Mouse (Mus musculus) T-helper 2 cell (primary cell): ENCODE measurements around the gene Gse1.

ENCODE experiments used
- in situ Hi-C: fragments of 300-600 bp; cut with MboI, MseI; formaldehyde crosslinking; loops from one replicate; pipeline ENCODE4 v1.15.1; 2025; ENCODE audit warnings: high pct_unique_total_duplicates

The Gse1 gene

GRCm38 (mm10) chr8:120510035-120510416, 281.8 kb downstream of the Gse1 start:
- in situ Hi-C loops = no loop called here

GRCm38 (mm10) chr8:120510863-120511457, 282.7 kb downstream of the Gse1 start:
- in situ Hi-C loops = no loop called here

DNA sequence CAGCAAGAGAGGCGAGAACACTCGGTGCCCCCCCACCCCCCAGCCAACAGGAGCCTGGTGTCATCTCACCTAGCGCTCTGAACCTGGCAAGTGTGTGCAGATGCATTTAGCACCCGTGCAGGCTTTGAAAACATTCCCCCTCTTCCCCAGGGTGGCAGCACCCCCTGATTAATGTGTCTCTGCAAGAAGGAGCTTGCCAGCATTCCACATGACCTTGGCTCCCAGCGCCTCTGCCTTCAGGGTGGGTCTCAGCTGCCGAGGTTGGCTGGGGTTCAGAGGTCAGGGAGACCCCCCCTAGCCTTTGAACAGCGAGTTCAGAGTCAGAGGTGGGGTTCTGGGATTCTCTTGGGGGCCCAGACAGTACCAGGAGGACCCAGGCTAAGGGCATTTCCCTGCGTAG, 283.5 kb downstream of the Gse1 start:
- in situ Hi-C loops = no loop called here

DNA sequence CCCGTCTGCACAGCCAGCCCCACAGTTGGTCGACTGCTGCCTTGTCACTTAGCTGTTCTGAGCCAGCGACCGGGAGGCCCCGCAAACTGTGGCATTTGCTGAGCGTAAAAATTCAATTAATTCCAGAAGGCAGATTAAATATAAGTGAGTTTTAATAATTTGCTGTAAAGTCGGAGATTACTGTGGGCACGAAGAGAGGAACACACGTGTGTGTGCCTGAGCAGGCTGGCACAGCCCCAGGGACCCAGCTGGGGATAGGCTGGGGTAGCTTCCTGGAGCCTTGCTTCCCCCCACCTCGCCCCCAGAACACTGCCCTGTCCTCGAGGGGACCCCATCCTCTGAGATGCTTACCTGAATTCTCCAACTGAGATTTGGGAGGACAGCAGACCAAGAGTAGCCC, 284.1 kb downstream of the Gse1 start:
- in situ Hi-C loops = no loop called here

DNA sequence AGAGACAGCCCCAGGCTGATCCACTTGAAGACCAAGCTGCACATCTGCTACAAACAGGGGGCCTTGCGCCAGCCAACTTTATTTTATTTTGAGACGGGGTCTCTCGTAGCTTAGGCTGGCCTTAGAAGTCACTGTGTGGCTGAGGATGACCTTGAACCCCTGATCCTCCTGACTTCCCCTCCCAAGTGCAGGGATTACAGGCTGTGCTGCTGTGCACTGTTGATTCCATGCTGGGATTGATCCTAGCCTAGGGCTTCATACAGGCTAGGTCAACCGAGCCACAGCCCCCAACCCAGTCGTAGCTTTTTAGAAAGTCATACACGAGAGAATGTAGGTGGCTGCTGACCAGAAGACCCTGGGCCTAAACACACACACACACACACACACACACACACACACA, 284.9 kb downstream of the Gse1 start:
- in situ Hi-C loops = no loop called here

- in situ Hi-C loops = no loop called here
Observed at GRCm38 (mm10) chr8:120513638-120514461, 285.6 kb downstream of the Gse1 start.

- in situ Hi-C loops = no loop called here
Observed at GRCm38 (mm10) chr8:120515214-120515613, 287.0 kb downstream of the Gse1 start.

DNA sequence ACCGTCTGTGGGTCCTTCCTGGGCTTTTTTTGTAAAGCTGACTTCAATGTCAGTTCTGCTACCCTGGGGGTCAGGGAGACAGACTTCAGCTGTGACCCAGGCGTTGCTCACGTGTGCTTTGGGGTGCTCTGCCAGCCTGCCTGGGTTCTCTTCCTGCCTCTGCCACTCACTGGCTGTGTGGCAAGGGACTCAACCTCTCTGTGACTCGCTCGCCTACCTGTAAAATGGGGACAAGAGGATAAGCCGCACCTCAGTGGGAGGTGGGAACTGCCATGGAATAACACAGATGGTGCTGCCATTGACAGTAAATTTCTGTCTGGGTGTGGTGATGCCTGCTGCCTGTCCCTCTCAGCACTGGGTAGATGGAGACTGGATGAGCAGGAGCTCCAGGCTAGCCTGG, 287.4 kb downstream of the Gse1 start:
- in situ Hi-C loops = no loop called here

GRCm38 (mm10) chr8:120516182-120516755, 288.0 kb downstream of the Gse1 start:
- in situ Hi-C loops = no loop called here

- in situ Hi-C loops = no loop called here
Observed at GRCm38 (mm10) chr8:120517666-120518410, 289.6 kb downstream of the Gse1 start.

- in situ Hi-C loops = no loop called here
Observed at GRCm38 (mm10) chr8:120518736-120519534, 290.7 kb downstream of the Gse1 start.

- in situ Hi-C loops = no loop called here
Observed at GRCm38 (mm10) chr8:120520287-120520686, 292.0 kb downstream of the Gse1 start.

GRCm38 (mm10) chr8:120520707-120521590, 292.7 kb downstream of the Gse1 start:
- in situ Hi-C loops = no loop called here

DNA sequence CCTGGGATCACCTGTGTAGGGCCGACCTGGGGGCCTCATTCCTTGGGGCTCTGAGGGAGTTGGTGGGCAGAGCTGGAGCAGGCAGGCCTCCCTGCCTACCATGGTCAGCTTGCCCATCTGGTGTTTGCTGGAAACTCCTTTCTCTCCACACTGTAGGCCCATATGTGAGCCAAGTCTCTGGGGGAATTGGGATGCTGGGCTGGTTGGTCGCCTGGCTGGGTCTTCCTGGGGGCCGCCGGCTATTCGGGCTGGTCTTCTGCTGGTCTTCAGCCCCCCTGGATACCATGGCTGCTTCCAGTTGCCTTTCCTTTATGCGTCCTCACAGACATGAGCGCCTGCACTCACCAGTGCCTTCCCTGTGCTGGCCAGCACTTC, 293.3 kb downstream of the Gse1 start:
- in situ Hi-C loops = no loop called here

GRCm38 (mm10) chr8:120523641-120524040, 295.4 kb downstream of the Gse1 start:
- in situ Hi-C loops = no loop called here

- in situ Hi-C loops = no loop called here
Observed at GRCm38 (mm10) chr8:120525135-120525534, 296.9 kb downstream of the Gse1 start.

DNA sequence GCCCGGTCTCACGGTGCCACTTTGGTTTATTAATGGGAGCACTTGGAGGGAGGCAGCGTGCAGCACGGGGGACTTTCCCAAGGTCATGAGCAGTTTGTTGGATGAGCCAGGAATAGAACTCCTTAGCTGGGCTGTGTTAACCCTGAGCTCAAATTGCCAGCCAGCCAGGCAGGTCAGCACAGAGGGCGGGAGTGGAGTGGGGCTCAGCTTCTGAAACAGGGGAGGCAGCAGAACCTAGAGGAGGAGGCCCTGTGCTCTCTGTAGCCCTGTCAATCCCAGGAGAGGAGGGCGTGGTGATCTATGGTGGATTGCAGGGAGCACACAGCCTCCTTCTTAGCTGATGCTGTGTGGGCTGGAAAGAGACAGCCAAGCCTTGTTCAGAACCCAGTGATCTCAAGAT, 297.6 kb downstream of the Gse1 start:
- in situ Hi-C loops = no loop called here

DNA sequence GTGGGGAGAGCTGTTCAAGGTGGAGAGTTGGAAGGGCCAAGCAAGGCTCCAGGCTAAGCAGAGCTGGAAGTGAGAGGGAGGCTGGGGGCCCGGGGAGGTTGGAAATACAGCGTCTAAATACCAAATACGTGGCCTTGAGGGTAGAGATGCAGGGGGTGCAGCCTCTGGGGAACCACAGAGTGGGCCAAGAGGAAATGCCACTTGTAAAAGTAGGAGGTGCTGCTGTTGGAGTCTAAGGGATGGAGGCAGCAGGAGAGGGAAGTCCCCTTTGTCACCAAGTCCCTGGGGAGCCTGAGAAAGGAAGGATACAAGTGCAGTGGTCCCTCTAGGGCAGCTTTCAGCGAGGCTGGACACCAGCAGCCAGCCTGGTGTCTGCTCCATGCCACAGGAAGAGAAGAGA, 298.3 kb downstream of the Gse1 start:
- in situ Hi-C loops = no loop called here

DNA sequence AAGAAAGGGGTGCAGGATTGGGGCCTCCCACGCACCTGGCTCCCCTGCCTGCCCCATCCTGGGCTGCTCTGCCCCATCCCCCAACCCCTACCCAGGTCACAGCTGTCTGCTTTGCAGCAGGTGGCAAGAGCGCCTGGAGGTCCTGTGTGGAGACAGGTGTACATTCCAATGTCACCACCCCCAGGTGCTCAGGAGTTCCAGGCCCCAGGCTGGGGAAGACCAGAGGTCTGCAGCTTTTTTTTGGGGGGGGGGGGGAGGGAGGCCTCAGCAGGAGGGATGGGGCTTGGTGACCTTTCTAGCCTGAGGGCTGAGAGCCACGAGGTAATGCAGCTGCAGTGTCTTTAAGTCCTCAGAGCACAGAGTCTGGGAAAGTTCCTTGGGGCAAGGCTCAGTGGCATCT, 300.1 kb downstream of the Gse1 start:
- in situ Hi-C loops = no loop called here

DNA sequence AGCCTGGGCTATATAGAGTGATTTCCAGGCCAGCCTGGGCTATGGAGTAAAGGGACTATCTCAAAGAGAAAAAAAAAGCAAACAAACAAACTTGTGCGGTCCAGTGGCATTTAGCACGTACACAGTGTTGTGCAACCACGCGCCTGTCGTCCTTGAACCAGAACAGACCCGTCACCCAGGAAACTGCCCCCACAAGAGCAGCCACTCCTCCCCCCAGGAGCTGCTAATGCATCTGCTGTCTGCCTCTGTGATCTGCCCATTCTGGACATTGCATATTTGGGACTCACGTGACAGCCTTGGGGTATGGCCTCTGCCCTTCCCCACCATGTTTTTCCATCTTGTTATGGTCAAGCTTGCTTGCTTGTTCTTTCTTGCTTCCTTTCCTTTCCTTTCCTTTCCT, 301.0 kb downstream of the Gse1 start:
- in situ Hi-C loops = no loop called here
